Mouse (Mus musculus) C2C12 (cell line): ENCODE results near the gene Ppp1r1a.

Experiments used
- CTCF ChIP-seq: IDR thresholded peaks from one replicate; pipeline ENCODE4 v1.5.1; 2011; ENCODE audit not compliant: control insufficient read depth, insufficient read depth, insufficient read length
- MAX ChIP-seq: IDR thresholded peaks from one replicate; pipeline ENCODE4 v1.6.1; 2011; ENCODE audit warnings: mild to moderate bottlenecking, control low read depth
- MYOD1 ChIP-seq: IDR thresholded peaks from one replicate; pipeline ENCODE4 v1.6.1; 2011; ENCODE audit warnings: low read depth; ENCODE audit not compliant: control insufficient read depth, insufficient read length
- USF1 ChIP-seq: IDR thresholded peaks from one replicate; pipeline ENCODE4 v1.6.1; 2011; ENCODE audit warnings: low read depth, mild to moderate bottlenecking, control low read depth, moderate library complexity

GRCm38 (mm10) chr15:103488336-103488735 lies 49.5 kb downstream of the Ppp1r1a start:
- no peak for TF ChIP-seq CTCF
- no peak for TF ChIP-seq USF1
- TF ChIP-seq MAX, result no peak
- TF ChIP-seq MYOD1, result no peak
